Comparison of ENCODE assay signal across 26 mouse cellular contexts in the genomic region with DNA sequence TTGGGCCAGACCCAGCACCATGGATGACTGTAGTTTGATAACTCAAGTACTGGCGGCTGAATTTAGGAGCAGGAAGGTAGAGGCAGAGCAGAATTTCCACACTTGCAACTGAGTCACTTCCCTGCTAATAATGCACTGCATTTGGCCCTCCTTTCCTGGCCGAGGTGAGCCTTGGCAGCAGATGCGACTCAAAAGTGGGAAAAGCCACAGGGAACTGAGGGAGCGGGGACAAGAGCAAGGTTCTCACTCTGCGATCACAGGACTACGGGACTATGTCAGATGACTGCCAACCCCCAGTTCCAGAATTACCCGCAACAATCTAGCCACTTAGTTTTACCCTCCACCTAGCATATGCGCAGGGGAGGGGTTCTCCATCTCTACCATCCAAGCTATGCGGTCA. TPM values are rescaled to one million over a fixed set of nuclear protein-coding genes. Genes with fewer than 3 reads are reported as not detected.
DNase-seq lines count a peak whose midpoint lies in the region; ATAC-seq and TF ChIP-seq lines count a peak whose summit lies in the region.
"Had no signal": no experiment of that assay in that cellular context is flagged by ENCODE, and none has a peak within 500 bp of the region (broad histone marks: within the 10 kb centered on the region; RNA-seq: fewer than 3 reads in every experiment).

No protein-coding gene starts in this region.

- WGBS in liver, adult 2 months: 32% methylated on average over 9 of the region's 9 CpGs
- 89% methylated on average over 9 of the region's 9 CpGs for WGBS in intestine, embryonic 16.5 days
- WGBS in liver, embryonic 14.5 days (ENCODE audit: insufficient replicate concordance): 66% methylated on average over 9 of the region's 9 CpGs
- WGBS in forebrain, embryonic 14.5 days: 97% methylated on average over 9 of the region's 9 CpGs

- H3K4me1 ChIP-seq in liver, adult 2 months (ENCODE audit: control insufficient read depth, insufficient read depth, low read length): peaks cover 41% of the 10 kb centered on the region
- H3K4me1 ChIP-seq in intestine, embryonic 16.5 days (ENCODE audit: control insufficient read depth, insufficient read depth, low read length): peaks cover 30% of the 10 kb centered on the region
- peaks cover 0 to 6% of the 10 kb centered on the region in 2 experiments; a peak in 2 of 4 replicates for H3K4me1 ChIP-seq in liver, embryonic 14.5 days (replicated peaks; ENCODE audit: control insufficient read depth in 2 of 2, insufficient read depth in 2 of 2, low read length in 1 of 2)
- no peaks in the 10 kb centered on the region for H3K4me1 ChIP-seq in forebrain, embryonic 14.5 days (ENCODE audit: control insufficient read depth, insufficient read depth, low read length)

- H3K36me3 ChIP-seq in liver, adult 2 months (ENCODE audit: control insufficient read depth, insufficient read depth, low read length): peaks cover 7% of the 10 kb centered on the region; the same call in 1 of the 2 replicates
- H3K36me3 ChIP-seq in intestine, embryonic 16.5 days (ENCODE audit: control insufficient read depth, insufficient read depth, low read length): no peaks in the 10 kb centered on the region
- H3K36me3 ChIP-seq in liver, embryonic 14.5 days (replicated peaks; ENCODE audit: control insufficient read depth, insufficient read depth, low read depth): no peaks in the 10 kb centered on the region
- no peaks in the 10 kb centered on the region for H3K36me3 ChIP-seq in forebrain, embryonic 14.5 days (ENCODE audit: control insufficient read depth, insufficient read depth, low read length)
- H3K36me3 ChIP-seq: heart, embryonic 13.5 days; midbrain, embryonic 10.5 days; neural tube, embryonic 15.5 days had no signal

- H3K4me3 ChIP-seq in liver, adult 2 months (ENCODE audit: insufficient read depth, low read depth, low read length): peak overlapping the region; percentile 78
- H3K4me3 ChIP-seq in intestine, embryonic 16.5 days (ENCODE audit: low read length): peak overlapping the region; percentile 91
- no peak overlapping the region for H3K4me3 ChIP-seq in liver, embryonic 14.5 days (ENCODE audit: insufficient read depth in 1 of 2, low read depth in 2 of 2, low read length in 2 of 2)
- no peak overlapping the region for H3K4me3 ChIP-seq in forebrain, embryonic 14.5 days (ENCODE audit: low read depth, low read length)
- H3K4me3 ChIP-seq: forebrain, embryonic 13.5 days; gastrocnemius, adult 2 months; heart, embryonic 13.5 days; midbrain, embryonic 10.5 days; neural tube, embryonic 15.5 days had no signal

- no peaks in the 10 kb centered on the region for H3K27me3 ChIP-seq in liver, adult 2 months (ENCODE audit: control insufficient read depth, insufficient read depth, low read length)
- no peaks in the 10 kb centered on the region for H3K27me3 ChIP-seq in intestine, embryonic 16.5 days (replicated peaks; ENCODE audit: control insufficient read depth, insufficient read depth, low read length)
- no peaks in the 10 kb centered on the region; the same call in 1 of the 2 replicates for H3K27me3 ChIP-seq in liver, embryonic 14.5 days (ENCODE audit: control insufficient read depth, insufficient read depth, low read length)
- no peaks in the 10 kb centered on the region; the same call in 1 of the 2 replicates for H3K27me3 ChIP-seq in forebrain, embryonic 14.5 days (replicated peaks; ENCODE audit: control insufficient read depth, insufficient read depth, low read length)

- no peaks in the 10 kb centered on the region for H3K9me3 ChIP-seq in intestine, embryonic 16.5 days (ENCODE audit: control insufficient read depth, low read length)
- no peaks in the 10 kb centered on the region for H3K9me3 ChIP-seq in liver, embryonic 14.5 days (ENCODE audit: control insufficient read depth, low read length)
- H3K9me3 ChIP-seq in forebrain, embryonic 14.5 days (replicated peaks; ENCODE audit: control insufficient read depth, low read length): no peaks in the 10 kb centered on the region
- H3K9me3 ChIP-seq: forebrain, embryonic 13.5 days; heart, embryonic 13.5 days; midbrain, embryonic 10.5 days; neural tube, embryonic 15.5 days had no signal

- no peak for TF ChIP-seq POLR2A in liver, adult 2 months (IDR thresholded peaks at IDR 0.05; ENCODE audit: extremely low read depth, insufficient read depth, low read length)

- peak overlapping the region; percentile 88 for H3K9ac ChIP-seq in liver, adult 2 months (ENCODE audit: low read depth, low read length)
- peak overlapping the region; percentile 33 for H3K9ac ChIP-seq in intestine, embryonic 16.5 days (ENCODE audit: low read depth, low read length)
- no peak overlapping the region for H3K9ac ChIP-seq in liver, embryonic 14.5 days (replicated peaks)
- H3K9ac ChIP-seq in forebrain, embryonic 14.5 days (ENCODE audit: low read length): no peak overlapping the region
- H3K9ac ChIP-seq: forebrain, embryonic 13.5 days; heart, embryonic 13.5 days; hindbrain, embryonic 14.5 days; neural tube, embryonic 15.5 days had no signal

- H3K4me2 ChIP-seq in intestine, embryonic 16.5 days (ENCODE audit: low read depth, low read length): peak overlapping the region; percentile 43; the same call in 1 of the 2 replicates
- peak overlapping the region; percentile 64 for H3K4me2 ChIP-seq in liver, embryonic 14.5 days (ENCODE audit: low read depth)
- H3K4me2 ChIP-seq in forebrain, embryonic 14.5 days (ENCODE audit: low read length): no peak overlapping the region
- H3K4me2 ChIP-seq: forebrain, embryonic 13.5 days; heart, embryonic 13.5 days; hindbrain, embryonic 14.5 days; neural tube, embryonic 15.5 days had no signal

- no peak for TF ChIP-seq CTCF in liver, adult 2 months (IDR thresholded peaks at IDR 0.05; ENCODE audit: low read depth, low read length)
- no peak for TF ChIP-seq CTCF in liver, embryonic 14.5 days (IDR thresholded peaks at IDR 0.05; ENCODE audit: low read depth)

- no peak for ATAC-seq in intestine, embryonic 16.5 days
- ATAC-seq in liver, embryonic 14.5 days (ENCODE audit: insufficient read depth): no peak
- ATAC-seq in forebrain, embryonic 14.5 days: no peak
- ATAC-seq: forebrain, embryonic 13.5 days; inflammation-experienced regulatory T-cells, adult 6 months; lung, postnatal 0 days had no signal

- TF ChIP-seq EP300 in liver, embryonic 14.5 days (IDR thresholded peaks at IDR 0.05; ENCODE audit: low read depth): no peak

- H3K27ac ChIP-seq in liver, adult 2 months (replicated peaks; ENCODE audit: insufficient read depth, low read depth, low read length): peak overlapping the region; percentile 89
- no peak overlapping the region for H3K27ac ChIP-seq in intestine, embryonic 16.5 days (ENCODE audit: low read length)
- no peak overlapping the region for H3K27ac ChIP-seq in liver, embryonic 14.5 days
- H3K27ac ChIP-seq in forebrain, embryonic 14.5 days (ENCODE audit: low read depth, low read length): no peak overlapping the region
- H3K27ac ChIP-seq: forebrain, embryonic 13.5 days; gastrocnemius, adult 2 months; heart, embryonic 13.5 days; hindbrain, embryonic 14.5 days; midbrain, embryonic 10.5 days; neural tube, embryonic 15.5 days had no signal

- peaks cover 55% of the 10 kb centered on the region for H3K79me2 ChIP-seq in liver, adult 2 months (ENCODE audit: control insufficient read depth, insufficient read depth, low read length)

- peak; percentile 75 for DNase-seq in liver, adult 2 months (ENCODE audit: extremely low read depth, low read depth, low spot score)
- no peak for DNase-seq in liver
- DNase-seq in liver, embryonic 14.5 days (ENCODE audit: low read depth in 3 of 3, low spot score in 3 of 3): no peak
- no peak for DNase-seq in forebrain, embryonic 14.5 days (ENCODE audit: low spot score)
- no peak for DNase-seq in lung, adult 18-20 months
- DNase-seq in right cerebral cortex, adult 18-20 months: no peak
- DNase-seq: adrenal gland, adult 2 months; cerebellum, adult 18-20 months; gastrocnemius, adult 2 months; kidney, adult 9 months; kidney, postnatal 14 days; spleen, adult 18-20 months; thymus, adult 18-20 months; thymus, postnatal 36 days had no signal

RNA-seq across cellular contexts. Expression of a gene that starts 3.2 kb away (rescaled TPM):
- 464 and 499 TPM in 2 replicates for total RNA-seq in liver, adult 2 months (2014; rRNA removed)
- polyA plus RNA-seq in liver, adult 2 months (2012; rRNA removed): 610 and 703 TPM in 2 replicates
- 325 and 488 TPM in 2 replicates for polyA plus RNA-seq in intestine, embryonic 16.5 days (2015; fragmentation: Nextera tagmentation; extraction: Ambion mirVana)
- 44.0 and 50.0 TPM in 2 replicates for polyA plus RNA-seq in liver, embryonic 14.5 days (2012; rRNA removed)
- polyA plus RNA-seq in liver, embryonic 14.5 days (2014; fragmentation: Nextera tagmentation; extraction: Ambion mirVana): 66.8 and 80.0 TPM in 2 replicates
- 11.9 and 14.9 TPM in 2 replicates for polyA plus RNA-seq in forebrain, embryonic 14.5 days (2014; fragmentation: Nextera tagmentation; extraction: Ambion mirVana)

RNA-seq across cellular contexts. Expression of a gene that starts 38.3 kb away (rescaled TPM):
- 18.3 and 19.9 TPM in 2 replicates for total RNA-seq in liver, adult 2 months (2014; rRNA removed)
- 11.4 and 12.2 TPM in 2 replicates for polyA plus RNA-seq in liver, adult 2 months (2012; rRNA removed)
- 17.4 and 18.3 TPM in 2 replicates for polyA plus RNA-seq in intestine, embryonic 16.5 days (2015; fragmentation: Nextera tagmentation; extraction: Ambion mirVana)
- 2.4 and 3.9 TPM in 2 replicates for polyA plus RNA-seq in liver, embryonic 14.5 days (2012; rRNA removed)
- polyA plus RNA-seq in liver, embryonic 14.5 days (2014; fragmentation: Nextera tagmentation; extraction: Ambion mirVana): 5.7 and 7.4 TPM in 2 replicates
- 12.2 and 13.2 TPM in 2 replicates for polyA plus RNA-seq in forebrain, embryonic 14.5 days (2014; fragmentation: Nextera tagmentation; extraction: Ambion mirVana)

RNA-seq across cellular contexts. Expression of a gene that starts 59.1 kb away (rescaled TPM):
- 0.20 and 0.74 TPM in 2 replicates for total RNA-seq in liver, adult 2 months (2014; rRNA removed)
- polyA plus RNA-seq in liver, adult 2 months (2012; rRNA removed): 0.22 and 0.34 TPM in 2 replicates
- 234 and 306 TPM in 2 replicates for polyA plus RNA-seq in intestine, embryonic 16.5 days (2015; fragmentation: Nextera tagmentation; extraction: Ambion mirVana)
- polyA plus RNA-seq in liver, embryonic 14.5 days (2012; rRNA removed): 13.5 and 15.4 TPM in 2 replicates
- 30.3 and 32.9 TPM in 2 replicates for polyA plus RNA-seq in liver, embryonic 14.5 days (2014; fragmentation: Nextera tagmentation; extraction: Ambion mirVana)
- 3.1 and 3.2 TPM in 2 replicates for polyA plus RNA-seq in forebrain, embryonic 14.5 days (2014; fragmentation: Nextera tagmentation; extraction: Ambion mirVana)
- total RNA-seq: gastrocnemius, adult 2 months; heart, postnatal 36 days; layer of hippocampus, adult 8-10 months; left cerebral cortex, postnatal 36 days; MEL had no signal
- polyA plus RNA-seq: inflammation-experienced regulatory T-cells, adult 6 months had no signal

Comparison
In these comparisons a context has a peak if more than half of its experiments do, and no peak if none do; other contexts are left out.
1. H3K4me3 ChIP-seq: peak in liver, adult 2 months (single experiment) and intestine, embryonic 16.5 days (single experiment); none in liver, embryonic 14.5 days (0 of 2) and forebrain, embryonic 14.5 days (single experiment).
2. H3K9ac ChIP-seq: peak in liver, adult 2 months (single experiment) and intestine, embryonic 16.5 days (single experiment); none in liver, embryonic 14.5 days (single experiment) and forebrain, embryonic 14.5 days (single experiment).